Mouse (Mus musculus) neural tube, embryonic 11.5 days (tissue): ENCODE results near the gene Itga1. TPM values are rescaled to one million over a fixed set of nuclear protein-coding genes. Genes with fewer than 3 reads are reported as not detected.

Experiments used
- ATAC-seq: fragments of 200-750 bp; cut with Nextera tagmentation; 2 replicates; pipeline ENCODE4 v1.8.0; 2017; ENCODE audit warnings: moderate number of reproducible peaks, mild to moderate bottlenecking, moderate TSS enrichment, moderate library complexity; ENCODE audit not compliant: insufficient read depth, low FRiP score, low TSS enrichment
- DNase-seq: peaks from one replicate; pipeline ENCODE4 v3.0.0-alpha.2; 2015; ENCODE audit warnings: low spot score
- H3K27ac ChIP-seq: fragments of 300-500 bp; sonication (generic); 2 replicates; pipeline ENCODE4 v1.5.1; 2014; ENCODE audit warnings: low read depth, mild to moderate bottlenecking, low read length
- H3K27me3 ChIP-seq: fragments of 300-500 bp; sonication (generic); 2 replicates; pipeline ENCODE4 v1.6.1; 2014; ENCODE audit warnings: mild to moderate bottlenecking, low read length, mixed read lengths; ENCODE audit not compliant: control insufficient read depth, insufficient read depth
- H3K36me3 ChIP-seq: fragments of 300-500 bp; sonication (generic); 2 replicates; pipeline ENCODE4 v1.6.1; 2014; ENCODE audit warnings: mild to moderate bottlenecking, low read length, moderate library complexity, mixed read lengths; ENCODE audit not compliant: control insufficient read depth, insufficient read depth
- H3K4me1 ChIP-seq: fragments of 300-500 bp; sonication (generic); 2 replicates; pipeline ENCODE4 v1.6.1; 2014; ENCODE audit warnings: low read length, mixed read lengths; ENCODE audit not compliant: control insufficient read depth, insufficient read depth
- H3K4me2 ChIP-seq: fragments of 300-500 bp; sonication (generic); 2 replicates; pipeline ENCODE4 v1.6.1; 2014; ENCODE audit warnings: low read depth, mild to moderate bottlenecking, moderate library complexity
- H3K4me3 ChIP-seq: fragments of 300-500 bp; sonication (generic); 2 replicates; pipeline ENCODE4 v1.5.1; 2014; ENCODE audit warnings: low read depth, low read length
- H3K9ac ChIP-seq: fragments of 300-500 bp; sonication (generic); 2 replicates; pipeline ENCODE4 v1.6.1; 2014; ENCODE audit warnings: mild to moderate bottlenecking, low read length
- H3K9me3 ChIP-seq: fragments of 300-500 bp; sonication (generic); 2 replicates; pipeline ENCODE4 v1.6.1; 2016; ENCODE audit warnings: low read length; ENCODE audit not compliant: control insufficient read depth
- WGBS: fragments of 180-500 bp; shearing (Covaris S2); extraction: QIAGEN DNeasy Blood & Tissue Kit; methylation state at CpG from one replicate; pipeline ENCODE4 v1.1.7; 2014; 5-methylcytosine and 5-hydroxymethylcytosine counted together
- polyA plus RNA-seq: library from polyadenylated mRNA; unstranded; fragments of >200 nt; fragmentation: Nextera tagmentation; extraction: Ambion mirVana; gene quantifications from 2 replicates; pipeline ENCODE4 v1.2.1, GENCODE M21; 2014

The Itga1 gene
- polyA plus RNA-seq, 1 experiment from 2014 or later: 7.8 TPM

DNA sequence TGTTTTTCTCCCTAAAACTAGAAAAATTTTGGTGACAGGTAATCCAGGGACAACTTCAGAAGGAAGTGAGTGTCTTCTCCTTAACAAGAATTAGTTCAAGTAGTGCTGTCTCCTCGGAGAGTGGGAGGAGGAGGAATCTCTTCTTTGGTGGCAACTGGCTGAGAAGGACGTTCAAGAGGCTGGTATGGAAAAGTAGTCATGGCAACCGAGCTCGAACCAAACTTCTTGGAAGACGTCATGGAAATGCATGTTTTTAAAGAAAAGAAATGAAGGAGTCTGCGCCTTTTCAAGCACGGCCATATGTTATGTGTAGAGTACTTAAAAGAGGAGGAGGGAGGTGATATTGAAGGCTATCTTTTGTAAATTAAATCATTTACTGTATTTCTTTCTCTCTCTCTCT, 49.2 kb downstream of the Itga1 start:
- DNase-seq: no peak
- Histone ChIP-seq H3K9ac (no peak overlapping the region), H3K27me3 (no peaks in the 10 kb centered on the region), H3K27ac (no peak overlapping the region), H3K9me3 (no peaks in the 10 kb centered on the region), H3K4me2 (no peak overlapping the region), H3K4me3 (no peak overlapping the region), H3K4me1 (no peaks in the 10 kb centered on the region), H3K36me3 (no peaks in the 10 kb centered on the region)
- WGBS: 70% methylated on average over 7 of the region's 7 CpGs
- ATAC-seq: no peak

DNA sequence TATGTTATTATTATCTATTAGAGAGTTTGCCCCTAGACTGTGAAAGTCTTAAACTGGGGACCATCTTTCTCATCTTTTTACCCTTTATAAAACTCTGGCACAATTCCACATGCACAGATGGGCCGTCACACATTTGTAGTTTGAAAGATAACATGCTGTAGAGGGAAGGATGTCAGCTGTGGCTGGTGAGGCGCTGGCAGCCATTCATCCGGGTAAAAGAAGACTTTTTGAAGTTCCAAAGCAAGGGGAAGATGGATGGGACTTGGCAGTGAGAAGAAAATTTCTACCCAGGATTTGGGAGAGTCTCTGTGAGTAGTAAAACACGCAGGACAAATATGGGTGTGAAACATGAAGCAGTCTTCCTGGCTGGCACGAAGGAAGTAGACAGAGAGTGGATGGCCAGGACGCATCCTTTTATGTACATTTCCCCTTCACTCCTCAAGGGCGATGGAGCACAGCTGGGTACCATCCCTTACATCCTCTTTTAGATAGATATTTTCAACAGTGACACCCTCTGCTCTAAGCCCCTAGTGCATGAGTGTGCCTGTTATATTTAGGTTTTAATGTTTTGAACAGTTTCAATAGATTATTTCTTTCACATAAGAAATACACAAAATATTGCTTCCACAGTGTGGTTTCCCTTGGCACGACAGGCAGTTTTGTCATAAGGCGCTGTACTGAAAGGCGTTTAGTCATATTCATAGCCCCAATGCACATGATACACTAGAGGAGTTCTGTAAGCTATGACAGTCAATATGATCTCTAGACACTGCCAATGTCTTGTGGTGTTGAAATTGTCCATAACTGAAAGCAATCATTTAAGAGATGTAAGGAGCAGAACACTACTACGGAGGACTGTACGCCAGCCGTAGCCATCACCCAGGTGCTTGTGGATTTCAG, 50.9 kb downstream of the Itga1 start:
- no peak overlapping the region for H3K9ac ChIP-seq
- ATAC-seq: no peak
- no peaks in the 10 kb centered on the region for H3K4me1 ChIP-seq
- H3K4me2 ChIP-seq: no peak overlapping the region
- no peaks in the 10 kb centered on the region for H3K36me3 ChIP-seq
- WGBS: 83% methylated on average over 13 of the region's 13 CpGs
- H3K27ac ChIP-seq: no peak overlapping the region
- no peak for DNase-seq
- no peaks in the 10 kb centered on the region for H3K27me3 ChIP-seq
- no peaks in the 10 kb centered on the region for H3K9me3 ChIP-seq
- H3K4me3 ChIP-seq: no peak overlapping the region

DNA sequence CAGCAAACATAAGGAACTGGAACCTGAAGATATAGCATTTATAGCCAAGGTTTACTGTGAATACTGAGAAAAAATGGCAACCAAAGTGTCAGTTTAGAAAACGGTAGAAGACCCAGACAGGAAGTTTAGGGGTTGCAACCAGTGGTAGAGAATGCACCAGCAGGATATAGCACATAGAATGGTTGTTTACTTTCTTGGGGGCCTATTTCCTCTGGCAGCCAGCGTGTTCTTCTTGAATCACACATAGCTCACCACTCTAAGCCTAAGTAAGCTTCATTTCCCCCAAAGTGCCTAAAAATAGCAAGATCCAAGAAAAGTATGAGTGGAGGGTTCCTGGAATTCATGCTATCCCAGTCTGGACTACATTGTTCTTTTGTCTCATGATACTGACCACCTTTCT, 59.1 kb downstream of the Itga1 start:
- ATAC-seq: no peak
- WGBS: 72% methylated on average over 2 of the region's 2 CpGs

DNA sequence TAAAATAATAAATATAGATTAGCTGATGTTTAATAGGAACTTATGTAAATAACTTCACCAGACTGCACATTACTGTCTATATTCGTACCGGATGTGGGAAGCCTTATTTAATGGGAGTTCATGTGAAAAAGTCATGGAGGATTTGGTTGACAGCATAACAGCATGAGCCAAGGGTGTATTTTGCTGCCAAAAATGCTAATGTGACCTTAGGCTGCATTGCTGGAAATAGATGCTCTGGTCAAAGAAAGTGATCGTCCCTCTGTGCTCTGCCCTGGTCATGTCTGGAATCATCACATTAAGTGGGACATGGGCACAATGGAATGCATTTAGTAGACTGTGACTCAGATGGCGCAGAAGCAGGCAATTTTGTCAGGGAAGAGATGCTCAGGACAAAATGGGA, 64.5 kb downstream of the Itga1 start:
- ATAC-seq: no peak
- no peak overlapping the region for H3K4me3 ChIP-seq
- H3K36me3 ChIP-seq: no peaks in the 10 kb centered on the region
- H3K4me1 ChIP-seq: no peaks in the 10 kb centered on the region
- H3K4me2 ChIP-seq: no peak overlapping the region
- WGBS: 84% methylated on average over 4 of the region's 4 CpGs
- H3K9ac ChIP-seq: no peak overlapping the region
- DNase-seq: no peak
- H3K27me3 ChIP-seq: no peaks in the 10 kb centered on the region
- no peak overlapping the region for H3K27ac ChIP-seq
- H3K9me3 ChIP-seq: no peaks in the 10 kb centered on the region

More for the DNA sequence above, 59.1 kb downstream of the Itga1 start:
- Histone ChIP-seq H3K4me1 (no peaks in the 10 kb centered on the region), H3K27me3 (no peaks in the 10 kb centered on the region), H3K9me3 (no peaks in the 10 kb centered on the region), H3K27ac (no peak overlapping the region), H3K4me2 (no peak overlapping the region), H3K36me3 (no peaks in the 10 kb centered on the region), H3K9ac (no peak overlapping the region), H3K4me3 (no peak overlapping the region)
- DNase-seq: no peak

DNA sequence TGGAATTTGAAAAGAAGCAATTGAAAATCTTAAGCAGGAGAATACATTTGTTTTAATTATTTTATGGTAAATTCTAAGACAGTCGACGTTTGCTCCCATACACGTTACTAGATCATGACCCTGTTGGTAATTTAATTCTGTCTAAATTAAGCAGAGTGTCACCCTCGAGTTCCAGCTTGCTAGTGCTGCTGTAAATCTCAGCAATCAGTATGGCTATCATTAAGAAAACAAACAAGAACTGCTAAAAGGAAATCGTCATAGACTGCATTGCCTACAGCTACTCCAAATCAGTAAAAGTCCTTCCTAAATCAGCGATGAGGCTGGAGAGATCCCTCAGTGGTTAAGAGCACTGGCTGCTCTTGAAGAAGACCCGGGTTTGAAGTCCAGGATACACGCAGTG, 66.4 kb downstream of the Itga1 start:
- H3K36me3 ChIP-seq: no peaks in the 10 kb centered on the region

DNA sequence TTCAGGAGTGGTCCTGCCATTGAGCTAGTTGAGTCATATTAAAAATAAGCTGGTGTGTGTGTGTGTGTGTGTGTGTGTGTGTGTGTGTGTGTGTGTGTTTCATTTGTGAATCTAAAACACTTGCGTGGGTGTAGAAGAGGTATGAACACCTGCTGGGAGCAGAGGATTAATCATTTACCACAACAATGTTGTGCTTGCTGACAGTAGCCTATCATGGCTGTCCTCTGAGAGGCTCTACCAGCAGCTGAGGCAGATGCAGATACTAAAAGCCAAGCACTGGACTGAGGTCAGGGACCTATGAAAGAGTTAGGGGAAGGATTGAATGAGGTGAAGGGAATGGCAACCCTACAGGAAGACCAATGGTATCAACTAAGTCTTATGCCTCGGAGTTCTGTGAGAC, 68.6 kb downstream of the Itga1 start:
- Histone ChIP-seq H3K4me3 (no peak overlapping the region), H3K9me3 (no peaks in the 10 kb centered on the region), H3K4me2 (no peak overlapping the region), H3K27ac (no peak overlapping the region), H3K9ac (no peak overlapping the region), H3K36me3 (no peaks in the 10 kb centered on the region), H3K4me1 (no peaks in the 10 kb centered on the region), H3K27me3 (no peaks in the 10 kb centered on the region)
- WGBS: 73% methylated on average over 2 of the region's 2 CpGs
- DNase-seq (no peak), ATAC-seq (no peak)

More for the DNA sequence above, 66.4 kb downstream of the Itga1 start:
- Histone ChIP-seq H3K4me3 (no peak overlapping the region), H3K27me3 (no peaks in the 10 kb centered on the region), H3K27ac (no peak overlapping the region), H3K9ac (no peak overlapping the region), H3K4me1 (no peaks in the 10 kb centered on the region), H3K4me2 (no peak overlapping the region), H3K9me3 (no peaks in the 10 kb centered on the region)
- WGBS: 68% methylated on average over 8 of the region's 8 CpGs
- ATAC-seq (no peak), DNase-seq (no peak)

DNA sequence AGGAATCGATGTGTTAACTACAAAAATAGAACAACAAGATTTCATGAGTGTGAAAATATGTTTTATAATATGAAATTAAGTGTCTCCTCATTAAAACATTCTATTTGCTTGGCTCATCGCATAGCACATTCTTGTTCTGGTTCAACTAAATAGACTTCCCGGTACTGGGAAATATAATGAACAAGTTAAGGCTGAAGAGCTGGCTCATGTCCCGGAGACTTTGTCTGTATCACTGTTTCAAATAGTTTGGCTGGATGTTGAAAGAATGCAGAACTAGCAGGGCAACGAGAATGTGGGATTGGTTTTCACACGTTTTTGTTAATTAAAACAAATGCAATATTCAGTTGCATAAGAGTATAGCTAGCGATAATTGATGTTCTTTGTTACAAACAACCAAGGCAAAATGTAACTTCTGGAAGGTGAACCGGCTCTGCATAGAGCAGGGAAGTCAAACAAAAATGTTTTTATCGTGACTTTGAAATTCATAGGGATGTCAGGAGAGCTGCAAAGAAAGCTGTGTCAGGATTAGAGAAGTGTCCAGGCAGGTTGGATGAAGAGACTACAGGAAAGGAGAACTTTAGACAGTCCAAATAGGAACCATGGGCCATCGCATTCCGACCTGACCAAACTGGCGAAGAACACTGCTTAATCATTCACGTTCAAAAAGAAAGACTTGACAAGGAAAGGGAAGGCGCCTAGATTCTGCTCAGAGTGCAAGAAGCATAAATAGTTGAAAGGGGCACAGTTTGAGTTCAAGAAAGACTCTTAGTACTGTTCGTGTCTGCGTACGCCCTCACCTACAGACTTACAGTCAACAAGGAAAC, 70.4 kb downstream of the Itga1 start:
- no peak overlapping the region for H3K4me3 ChIP-seq
- no peaks in the 10 kb centered on the region for H3K36me3 ChIP-seq
- ATAC-seq (no peak), DNase-seq (no peak)
- WGBS: 87% methylated on average over 17 of the region's 17 CpGs
- no peaks in the 10 kb centered on the region for H3K4me1 ChIP-seq
- no peak overlapping the region for H3K9ac ChIP-seq
- no peak overlapping the region for H3K4me2 ChIP-seq
- no peaks in the 10 kb centered on the region for H3K27me3 ChIP-seq
- H3K9me3 ChIP-seq: no peaks in the 10 kb centered on the region
- no peak overlapping the region for H3K27ac ChIP-seq

DNA sequence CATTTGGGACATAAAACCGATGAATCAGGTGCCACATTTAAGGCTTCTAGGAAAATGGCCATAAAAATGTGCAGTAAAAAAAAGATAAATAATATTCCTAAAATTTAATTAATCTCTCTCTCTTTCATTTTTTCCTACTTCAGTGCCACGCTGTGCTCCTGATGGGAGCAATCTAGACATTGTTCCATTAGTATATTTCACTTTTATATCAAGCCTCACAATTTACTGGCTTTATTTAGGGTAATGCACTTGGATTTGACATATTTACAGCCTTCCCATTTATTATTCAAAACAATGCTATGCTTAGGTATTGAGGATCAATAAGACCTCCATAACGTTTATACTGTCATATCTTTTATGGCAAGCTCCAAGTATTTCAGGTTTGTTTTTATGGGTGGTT, 76.4 kb downstream of the Itga1 start:
- Histone ChIP-seq H3K9ac (no peak overlapping the region), H3K4me2 (no peak overlapping the region), H3K27ac (no peak overlapping the region), H3K4me1 (no peaks in the 10 kb centered on the region), H3K27me3 (no peaks in the 10 kb centered on the region), H3K9me3 (no peaks in the 10 kb centered on the region), H3K4me3 (no peak overlapping the region), H3K36me3 (no peaks in the 10 kb centered on the region)
- 77% methylated on average over 3 of the region's 3 CpGs for WGBS
- ATAC-seq (no peak), DNase-seq (no peak)
